Mouse (Mus musculus) neural tube, embryonic 14.5 days (tissue): ENCODE data around the gene Ibtk. TPM values are rescaled to one million over a fixed set of nuclear protein-coding genes. Genes with fewer than 3 reads are reported as not detected.

Experiments used
- ATAC-seq: fragments of 200-750 bp; cut with Nextera tagmentation; 2 replicates; pipeline ENCODE4 v1.8.0; 2017; ENCODE audit warnings: low read depth, mild to moderate bottlenecking, moderate TSS enrichment, moderate library complexity
- H3K27ac ChIP-seq: fragments of 300-500 bp; sonication (generic); 2 replicates; pipeline ENCODE4 v1.5.1; 2014; ENCODE audit warnings: low read depth, mild to moderate bottlenecking, control low read depth, low read length, moderate library complexity, mixed read lengths
- H3K27me3 ChIP-seq: fragments of 300-500 bp; sonication (generic); 2 replicates; pipeline ENCODE4 v1.6.1; 2014; ENCODE audit warnings: low read length; ENCODE audit not compliant: control insufficient read depth, insufficient read depth
- H3K36me3 ChIP-seq: fragments of 300-500 bp; sonication (generic); 2 replicates; pipeline ENCODE4 v1.6.1; 2014; ENCODE audit warnings: low read length, mixed read lengths; ENCODE audit not compliant: control insufficient read depth, insufficient read depth
- H3K4me1 ChIP-seq: fragments of 300-500 bp; sonication (generic); 2 replicates; pipeline ENCODE4 v1.6.1; 2014; ENCODE audit warnings: low read length; ENCODE audit not compliant: control insufficient read depth, insufficient read depth
- H3K4me2 ChIP-seq: fragments of 300-500 bp; sonication (generic); 2 replicates; pipeline ENCODE4 v1.6.1; 2014; ENCODE audit warnings: mild to moderate bottlenecking, low read depth, low read length, control low read depth
- H3K4me3 ChIP-seq: fragments of 300-500 bp; sonication (generic); 2 replicates; pipeline ENCODE4 v1.5.1; 2014; ENCODE audit warnings: low read depth, low read length, control low read depth, mixed read lengths
- H3K9ac ChIP-seq: fragments of 300-500 bp; sonication (generic); replicated peaks from 2 replicates; pipeline ENCODE4 v1.6.1; 2014; ENCODE audit warnings: low read depth, mild to moderate bottlenecking, control low read depth, low read length, mixed read lengths
- H3K9me3 ChIP-seq: fragments of 300-500 bp; sonication (generic); 2 replicates; pipeline ENCODE4 v1.6.1; 2016; ENCODE audit warnings: low read length; ENCODE audit not compliant: control insufficient read depth
- WGBS: fragments of 180-500 bp; shearing (Covaris S2); extraction: QIAGEN DNeasy Blood & Tissue Kit; methylation state at CpG from one replicate; pipeline ENCODE4 v1.1.7; 2014; 5-methylcytosine and 5-hydroxymethylcytosine counted together
- polyA plus RNA-seq: library from polyadenylated mRNA; unstranded; fragments of >200 nt; fragmentation: Nextera tagmentation; extraction: Ambion mirVana; gene quantifications from 2 replicates; pipeline ENCODE4 v1.2.1, GENCODE M21; 2014

Gene Ibtk
- polyA plus RNA-seq, 1 experiment from 2014 or later: 43.7 TPM

DNA sequence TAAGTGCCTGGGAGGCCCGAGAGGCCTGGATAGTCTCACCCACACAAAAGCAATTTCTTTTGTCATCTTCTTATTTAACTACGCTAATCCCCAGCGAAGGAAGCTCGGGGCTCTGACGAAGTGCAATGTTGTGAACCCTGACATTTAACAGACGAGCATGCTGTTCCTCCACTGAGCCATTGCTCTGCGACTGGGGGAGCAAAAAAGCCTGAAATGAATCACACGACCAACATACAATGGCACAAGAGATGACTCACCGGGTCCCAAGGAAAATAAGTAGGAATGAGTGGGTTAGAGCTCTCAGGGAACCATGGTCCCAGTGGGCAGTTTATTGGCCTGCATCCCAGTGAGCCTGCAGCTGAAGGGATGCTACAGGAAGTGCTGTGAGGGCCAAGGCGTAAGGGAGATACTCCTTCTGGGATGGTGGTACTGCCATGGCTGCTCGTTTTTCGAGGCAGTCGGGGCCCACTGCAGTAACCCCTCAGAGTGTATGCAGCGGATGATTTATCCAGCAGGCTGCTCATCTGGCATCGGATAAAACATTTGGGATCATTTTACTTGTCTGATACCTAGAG, 75.1 kb downstream of the Ibtk start:
- H3K4me3 ChIP-seq: no peak overlapping the region
- H3K4me1 ChIP-seq: no peaks in the 10 kb centered on the region
- H3K27me3 ChIP-seq: no peaks in the 10 kb centered on the region
- H3K9ac ChIP-seq: no peak overlapping the region
- no peaks in the 10 kb centered on the region for H3K9me3 ChIP-seq
- no peaks in the 10 kb centered on the region for H3K36me3 ChIP-seq
- H3K4me2 ChIP-seq: no peak overlapping the region
- 60% methylated on average over 15 of the region's 15 CpGs for WGBS
- ATAC-seq: peak; percentile 14; the same call in 1 of the 2 replicates
- no peak overlapping the region for H3K27ac ChIP-seq

DNA sequence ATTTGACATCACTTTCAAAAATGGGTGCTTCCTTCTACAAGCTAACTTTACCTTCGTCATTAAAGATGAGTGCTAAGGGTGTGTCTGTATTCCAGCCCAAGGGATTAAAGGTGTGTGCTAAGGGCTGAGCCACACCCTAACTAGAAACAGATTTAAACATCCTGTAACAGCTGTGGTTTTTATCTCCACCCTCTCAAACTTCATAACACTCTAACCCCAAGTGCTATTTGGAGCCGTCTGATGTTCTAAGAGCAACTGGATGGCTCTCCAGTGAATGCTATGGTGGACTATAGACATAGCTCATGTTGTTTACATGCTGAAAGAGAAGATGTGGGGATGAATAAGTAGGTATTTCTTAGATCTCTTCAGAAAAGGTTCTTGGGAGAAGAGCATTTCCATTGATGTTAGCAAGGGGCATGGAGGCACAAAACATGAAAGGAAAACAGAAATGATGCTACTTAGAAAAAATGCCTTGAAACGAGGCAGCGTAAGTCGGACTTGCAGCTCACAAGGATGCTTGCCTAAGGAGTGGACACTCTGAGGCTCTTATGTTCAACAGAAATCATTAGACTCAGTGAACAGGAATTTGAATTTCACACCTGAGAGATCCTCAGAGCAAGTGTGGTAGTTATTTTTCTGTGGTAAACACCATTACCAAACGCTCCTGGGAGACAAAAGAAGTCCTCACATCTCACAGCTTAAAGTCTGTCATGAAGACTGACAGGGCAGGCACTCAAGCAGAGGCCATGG, 77.4 kb downstream of the Ibtk start:
- H3K4me3 ChIP-seq: no peak overlapping the region
- no peak for ATAC-seq
- H3K4me1 ChIP-seq: no peaks in the 10 kb centered on the region
- whole genome bisulfite sequencing: 93% methylated on average over 6 of the region's 6 CpGs
- H3K4me2 ChIP-seq: no peak overlapping the region
- H3K27me3 ChIP-seq: no peaks in the 10 kb centered on the region
- H3K27ac ChIP-seq: no peak overlapping the region
- no peaks in the 10 kb centered on the region for H3K9me3 ChIP-seq
- H3K36me3 ChIP-seq: no peaks in the 10 kb centered on the region
- H3K9ac ChIP-seq: no peak overlapping the region

DNA sequence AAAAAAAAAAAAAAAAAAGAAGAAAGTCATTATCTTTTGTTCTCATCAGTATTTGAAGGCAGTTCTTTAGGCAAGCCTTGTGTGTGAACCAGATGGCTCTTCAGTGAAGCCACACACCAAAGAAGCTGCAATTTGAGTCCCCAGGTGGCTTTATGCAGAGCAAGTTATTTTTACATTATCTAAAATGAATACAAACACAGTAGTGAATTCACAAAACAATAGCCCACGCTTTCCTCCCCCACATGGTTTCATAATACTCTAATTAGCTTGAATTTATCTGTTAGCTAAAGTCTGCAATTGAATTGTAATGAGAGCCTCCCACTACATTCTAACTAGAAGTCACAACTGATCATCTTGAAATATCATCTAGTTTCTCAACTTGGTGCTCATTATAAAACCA, 84.8 kb downstream of the Ibtk start:
- Histone ChIP-seq H3K4me2 (no peak overlapping the region), H3K4me1 (no peaks in the 10 kb centered on the region), H3K27me3 (no peaks in the 10 kb centered on the region), H3K4me3 (no peak overlapping the region), H3K9me3 (no peaks in the 10 kb centered on the region), H3K9ac (no peak overlapping the region), H3K36me3 (no peaks in the 10 kb centered on the region), H3K27ac (no peak overlapping the region)
- WGBS: 54% methylated on average over 1 of the region's 1 CpGs
- no peak for ATAC-seq

DNA sequence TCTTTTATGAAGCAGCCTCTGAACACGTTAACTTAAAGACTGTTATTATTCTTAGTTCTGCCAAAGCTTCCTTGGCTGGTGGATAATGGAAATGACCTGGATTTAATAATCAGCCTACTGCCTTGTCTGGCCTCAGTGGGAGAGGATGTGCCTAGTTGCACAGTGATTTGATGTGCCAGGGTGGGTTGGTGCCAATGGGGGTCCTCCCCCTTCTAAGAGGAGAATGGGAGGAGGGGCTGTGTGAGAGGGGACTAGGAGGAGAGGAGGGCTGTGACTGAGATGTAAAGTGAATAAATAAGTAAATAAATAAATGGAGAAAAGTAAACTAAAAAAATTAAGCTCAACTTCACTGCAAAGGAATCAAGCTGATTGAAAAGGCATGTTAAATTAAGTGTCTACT, 85.3 kb downstream of the Ibtk start:
- no peaks in the 10 kb centered on the region for H3K9me3 ChIP-seq
- ATAC-seq: no peak
- no peak overlapping the region for H3K4me3 ChIP-seq
- no peaks in the 10 kb centered on the region for H3K27me3 ChIP-seq
- no peak overlapping the region for H3K9ac ChIP-seq
- no peaks in the 10 kb centered on the region for H3K4me1 ChIP-seq
- no peak overlapping the region for H3K27ac ChIP-seq
- H3K36me3 ChIP-seq: no peaks in the 10 kb centered on the region
- H3K4me2 ChIP-seq: no peak overlapping the region
- 60% methylated on average over 1 of the region's 1 CpGs for WGBS

DNA sequence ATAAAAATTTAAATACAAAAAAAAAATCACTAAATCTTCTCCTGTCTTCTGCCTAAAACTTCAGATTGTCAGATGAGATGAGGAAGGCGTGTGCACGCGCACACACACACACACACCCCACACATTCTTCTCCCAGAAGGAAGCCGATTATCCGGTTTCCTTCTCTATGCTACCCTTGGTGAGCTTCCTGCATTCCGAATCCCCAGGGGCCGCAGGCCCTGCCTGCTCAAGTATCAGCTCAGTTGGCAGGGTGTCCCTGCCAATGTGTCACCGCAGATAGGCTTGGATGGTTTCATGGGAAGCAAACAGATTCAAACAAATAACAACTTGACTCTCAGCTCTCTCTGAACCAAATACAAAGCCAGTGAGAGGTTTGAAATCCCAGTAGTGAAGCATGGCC, 86.0 kb downstream of the Ibtk start:
- WGBS: 49% methylated on average over 8 of the region's 8 CpGs

DNA sequence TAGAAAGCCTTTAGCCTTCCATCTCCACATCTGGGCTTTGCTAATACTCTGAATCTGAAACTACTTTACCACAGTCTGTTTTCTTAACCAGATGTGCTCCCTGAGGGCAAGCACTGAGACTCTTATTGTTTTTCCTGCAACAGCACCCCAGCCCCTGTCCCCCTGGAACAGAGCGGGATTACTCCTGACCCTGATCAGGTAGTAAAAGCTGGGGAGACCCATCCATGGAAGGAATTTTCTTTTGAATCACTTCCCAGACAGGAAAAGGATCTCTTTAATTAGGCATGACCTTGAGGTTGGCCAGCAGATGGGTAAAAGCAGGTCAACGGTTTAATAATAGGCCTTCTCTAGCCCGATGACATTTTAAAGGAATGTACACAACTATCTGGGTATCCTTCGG, 95.7 kb downstream of the Ibtk start:
- H3K27ac ChIP-seq: no peak overlapping the region
- H3K36me3 ChIP-seq: no peaks in the 10 kb centered on the region
- no peaks in the 10 kb centered on the region for H3K4me1 ChIP-seq
- ATAC-seq: no peak
- no peaks in the 10 kb centered on the region for H3K9me3 ChIP-seq
- H3K27me3 ChIP-seq: no peaks in the 10 kb centered on the region
- 76% methylated on average over 4 of the region's 4 CpGs for WGBS
- H3K4me2 ChIP-seq: no peak overlapping the region
- no peak overlapping the region for H3K9ac ChIP-seq
- no peak overlapping the region for H3K4me3 ChIP-seq

More for the DNA sequence above, 86.0 kb downstream of the Ibtk start:
- H3K4me3 ChIP-seq: no peak overlapping the region
- no peak overlapping the region for H3K27ac ChIP-seq
- no peak overlapping the region for H3K4me2 ChIP-seq
- no peaks in the 10 kb centered on the region for H3K9me3 ChIP-seq
- ATAC-seq: no peak
- H3K9ac ChIP-seq: no peak overlapping the region
- no peaks in the 10 kb centered on the region for H3K27me3 ChIP-seq
- H3K36me3 ChIP-seq: no peaks in the 10 kb centered on the region
- H3K4me1 ChIP-seq: no peaks in the 10 kb centered on the region

DNA sequence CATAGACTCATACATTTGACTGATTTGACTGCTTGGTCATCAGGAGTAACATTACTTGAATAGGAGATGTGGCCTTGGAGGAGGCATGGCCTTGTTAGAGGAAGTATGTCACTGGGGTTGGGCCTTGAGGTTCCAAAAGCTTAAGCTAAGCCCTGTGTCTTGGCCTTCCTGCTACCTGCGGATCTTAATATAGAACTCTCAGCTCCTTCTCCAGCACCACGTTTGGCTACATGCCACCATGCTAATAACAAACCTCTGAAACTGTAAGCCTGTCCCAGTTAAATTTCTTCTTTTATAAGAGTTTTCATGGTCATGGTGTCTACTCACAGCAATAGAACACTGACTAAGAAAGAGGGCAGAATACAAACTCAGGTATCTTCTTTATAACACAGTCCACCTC, 110.9 kb downstream of the Ibtk start:
- 87% methylated on average over 2 of the region's 2 CpGs for WGBS
- H3K27me3 ChIP-seq: no peaks in the 10 kb centered on the region
- H3K27ac ChIP-seq: no peak overlapping the region
- no peak overlapping the region for H3K9ac ChIP-seq
- H3K9me3 ChIP-seq: no peaks in the 10 kb centered on the region
- H3K36me3 ChIP-seq: no peaks in the 10 kb centered on the region
- no peaks in the 10 kb centered on the region for H3K4me1 ChIP-seq
- no peak overlapping the region for H3K4me3 ChIP-seq
- no peak overlapping the region for H3K4me2 ChIP-seq
- ATAC-seq: no peak

Other genes starting within 250 kb of the Ibtk start
- 22.0 and 25.1 TPM in 2 replicates for gene Tpbg, start 93.0 kb upstream of the Ibtk start, polyA plus RNA-seq